Mouse (Mus musculus) embryonic stem cell, embryonic (primary cell): ENCODE data around the gene Msh2.
"Not testable (repeated sequence)": the region's sequence is repeated elsewhere in the genome, so short reads cannot be mapped to it uniquely, and the experiment has no call there.

Experiments used
- CTCF ChIA-PET, 4 experiments: fragments of 300-600 bp in 2 of 4; fragments of 350-600 bp in 2 of 4; sonication (Branson Sonifier 250); formaldehyde crosslinking; loops; one replicate each; lab custom pipeline; 2022; ENCODE audit warnings: inconsistent platforms in 2 of 4; lab: Charles Lee
- POLR2A ChIA-PET, 4 experiments: fragments of 300-600 bp in 2 of 4; fragments of 350-600 bp in 2 of 4; sonication (Branson Sonifier 250); formaldehyde crosslinking; loops; one replicate each; lab custom pipeline; 2022; ENCODE audit warnings: antibody characterized with exemption in 4 of 4, inconsistent platforms in 1 of 4; lab: Charles Lee

Msh2 gene

GRCm38 (mm10) chr17:87671890-87672660 is at the start of gene Msh2:
Msh2 (plus strand) TSS chr17:87672330.
- CTCF ChIA-PET, result interaction anchor here in 3 of 4 experiments (0.6 to 2.5 kb wide), 6 partner anchors 10 to 142 kb away, joined by 3 to 10 read pairs (median 3); no protein-coding TSS in a partner anchor
- POLR2A ChIA-PET, result interaction anchor here (0.5 to 4.7 kb wide), 84 partner anchors 9 to 919 kb away, joined by 3 to 59 read pairs (median 5); partner anchors contain the start of genes Calm2 (in 3 of the 4), Msh6 (in 3 of the 4), Epas1 (in 1 of the 4) and Epcam (in 1 of the 4)

- ChIA-PET POLR2A (interaction anchor here in 2 of 4 experiments (0.9 to 1.5 kb wide), 5 partner anchors 9 to 179 kb away, joined by 3 to 4 read pairs (median 3); partner anchors contain the start of genes Epcam (in 2 of the 2) and Calm2 (in 1 of the 2)), CTCF (no interaction called here)
These were observed 46.5 kb upstream of the Msh2 start for GRCm38 (mm10) chr17:87625510-87626086.

- POLR2A ChIA-PET, result interaction anchor here in 3 of 4 experiments (0.5 to 3.0 kb wide), 13 partner anchors 8 to 346 kb away, joined by 3 to 18 read pairs (median 3); partner anchors contain the start of genes Calm2 (in 1 of the 3), Msh2 (in 1 of the 3) and Msh6 (in 1 of the 3)
- CTCF ChIA-PET, result interaction anchor here in 1 of 4 experiments (0.6 kb wide), 1 partner anchor 1994 kb away, joined by 11 read pairs; no protein-coding TSS in a partner anchor
These were observed 44.0 kb upstream of the Msh2 start for GRCm38 (mm10) chr17:87628144-87628543.

- CTCF ChIA-PET, result interaction anchor here in 2 of 4 experiments (0.6 kb wide), 2 partner anchors 27 to 1995 kb away, joined by 4 to 11 read pairs; no protein-coding TSS in a partner anchor
- POLR2A ChIA-PET, result interaction anchor here in 3 of 4 experiments (0.5 to 3.0 kb wide), 14 partner anchors 9 to 346 kb away, joined by 3 to 18 read pairs (median 3); partner anchors contain the start of genes Calm2 (in 1 of the 3), Msh2 (in 1 of the 3) and Msh6 (in 1 of the 3)
These were observed 43.4 kb upstream of the Msh2 start for GRCm38 (mm10) chr17:87628706-87629105.

GRCm38 (mm10) chr17:87637056-87637389 is 35.1 kb upstream of the Msh2 start:
- POLR2A ChIA-PET, result interaction anchor here in 3 of 4 experiments (0.5 to 9.9 kb wide), 19 partner anchors 8 to 337 kb away, joined by 3 to 59 read pairs (median 4); partner anchors contain the start of genes Msh2 (in 2 of the 3) and Msh6 (in 1 of the 3)
- CTCF ChIA-PET, result interaction anchor here in 1 of 4 experiments (0.8 kb wide), 1 partner anchor 35 kb away, joined by 3 read pairs; no protein-coding TSS in a partner anchor

GRCm38 (mm10) chr17:87639242-87639641 is 32.9 kb upstream of the Msh2 start:
- POLR2A ChIA-PET, result interaction anchor here (0.6 to 9.9 kb wide), 24 partner anchors 9 to 547 kb away, joined by 3 to 59 read pairs (median 4); partner anchors contain the start of genes Msh2 (in 3 of the 4) and Msh6 (in 2 of the 4)
- CTCF ChIA-PET, result interaction anchor here in 3 of 4 experiments (0.6 to 1.4 kb wide), 7 partner anchors 26 to 200 kb away, joined by 3 to 6 read pairs (median 4); no protein-coding TSS in a partner anchor

GRCm38 (mm10) chr17:87640272-87640671 is 31.9 kb upstream of the Msh2 start:
- POLR2A ChIA-PET, result interaction anchor here in 3 of 4 experiments (0.5 to 9.9 kb wide), 24 partner anchors 8 to 519 kb away, joined by 3 to 59 read pairs (median 4); partner anchors contain the start of genes Msh2 (in 3 of the 3) and Calm2 (in 1 of the 3)

GRCm38 (mm10) chr17:87641006-87641405 is 31.1 kb upstream of the Msh2 start:
- POLR2A ChIA-PET, result interaction anchor here in 3 of 4 experiments (0.6 to 9.9 kb wide), 21 partner anchors 7 to 518 kb away, joined by 3 to 59 read pairs (median 4); partner anchors contain the start of genes Msh2 (in 3 of the 3) and Calm2 (in 1 of the 3)
- CTCF ChIA-PET, result interaction anchor here in 3 of 4 experiments (0.5 to 0.8 kb wide), 3 partner anchors 22 to 265 kb away, joined by 3 to 6 read pairs (median 3); no protein-coding TSS in a partner anchor

More at GRCm38 (mm10) chr17:87640272-87640671, 31.9 kb upstream of the Msh2 start:
- CTCF ChIA-PET, result interaction anchor here in 3 of 4 experiments (0.6 to 1.4 kb wide), 4 partner anchors 22 to 38 kb away, joined by 3 to 22 read pairs (median 4); no protein-coding TSS in a partner anchor

- POLR2A ChIA-PET, result interaction anchor here in 2 of 4 experiments (2.0 to 9.9 kb wide), 4 partner anchors 9 to 197 kb away, joined by 6 to 59 read pairs (median 24); partner anchors contain the start of genes Msh2 (in 2 of the 2) and Calm2 (in 1 of the 2)
- CTCF ChIA-PET, result no interaction called here
These were observed 29.4 kb upstream of the Msh2 start for GRCm38 (mm10) chr17:87642744-87643143.

- POLR2A ChIA-PET, result not testable (repeated sequence)
- CTCF ChIA-PET, result interaction anchor here in 1 of 4 experiments (0.7 kb wide), 1 partner anchor 757 kb away, joined by 3 read pairs; no protein-coding TSS in a partner anchor
These were observed 16.5 kb upstream of the Msh2 start for GRCm38 (mm10) chr17:87655616-87656015.

- POLR2A ChIA-PET, result interaction anchor here in 2 of 4 experiments (0.6 to 4.0 kb wide), 4 partner anchors 11 to 370 kb away, joined by 3 to 27 read pairs (median 4); partner anchors contain the start of gene Msh2 (in 1 of the 2)
- CTCF ChIA-PET, result interaction anchor here in 3 of 4 experiments (0.6 kb wide), 3 partner anchors 10 to 73 kb away, joined by 3 read pairs; partner anchors contain the start of gene Msh2 (in 1 of the 3)
These were observed 10.1 kb upstream of the Msh2 start for GRCm38 (mm10) chr17:87661958-87662573.

- ChIA-PET POLR2A (interaction anchor here in 3 of 4 experiments (1.0 to 4.0 kb wide), 6 partner anchors 8 to 310 kb away, joined by 3 to 27 read pairs (median 4); partner anchors contain the start of genes Msh2 (in 2 of the 3) and Msh6 (in 1 of the 3)), CTCF (interaction anchor here in 1 of 4 experiments (1.2 kb wide), 1 partner anchor 9 kb away, joined by 5 read pairs; no protein-coding TSS in a partner anchor)
These were observed 7.9 kb upstream of the Msh2 start for GRCm38 (mm10) chr17:87664238-87664637.

- CTCF ChIA-PET, result interaction anchor here in 2 of 4 experiments (0.6 to 1.2 kb wide), 3 partner anchors 8 to 75 kb away, joined by 3 to 5 read pairs (median 3); no protein-coding TSS in a partner anchor
- POLR2A ChIA-PET, result interaction anchor here in 1 of 4 experiments (0.7 to 4.0 kb wide), 6 partner anchors 7 to 372 kb away, joined by 3 to 27 read pairs (median 3); partner anchors contain the start of genes Msh2 and Msh6
These were observed 6.9 kb upstream of the Msh2 start for GRCm38 (mm10) chr17:87665066-87665822.

- ChIA-PET POLR2A (interaction anchor here (0.5 to 4.7 kb wide), 96 partner anchors 9 to 920 kb away, joined by 3 to 59 read pairs (median 5); partner anchors contain the start of genes Calm2 (in 3 of the 4), Msh6 (in 3 of the 4), Epas1 (in 1 of the 4) and Epcam (in 1 of the 4)), CTCF (interaction anchor here in 3 of 4 experiments (0.6 to 2.5 kb wide), 8 partner anchors 11 to 142 kb away, joined by 3 to 10 read pairs (median 3); no protein-coding TSS in a partner anchor)
These were observed 652 bp downstream of the Msh2 start for GRCm38 (mm10) chr17:87672677-87673286.

- POLR2A ChIA-PET, result interaction anchor here (0.5 to 3.9 kb wide), 32 partner anchors 7 to 652 kb away, joined by 3 to 17 read pairs (median 4); partner anchors contain the start of genes Calm2 (in 2 of the 4) and Msh6 (in 2 of the 4)
These were observed 4.9 kb downstream of the Msh2 start for GRCm38 (mm10) chr17:87676916-87677474.

More at GRCm38 (mm10) chr17:87676916-87677474, 4.9 kb downstream of the Msh2 start:
- CTCF ChIA-PET, result interaction anchor here in 2 of 4 experiments (0.8 to 1.0 kb wide), 2 partner anchors 74 to 75 kb away, joined by 3 to 12 read pairs; no protein-coding TSS in a partner anchor
